Mouse (Mus musculus): Measurements from ENCODE around the gene Gm2663. TPM values are rescaled to one million over a fixed set of nuclear protein-coding genes. Genes with fewer than 3 reads are reported as not detected.
"Not testable (repeated sequence)": the region's sequence is repeated elsewhere in the genome, so short reads cannot be mapped to it uniquely, and the experiment has no call there.

The Gm2663 gene
- 10 to 100 TPM in 1 of 2 experiments, not detected in 1; 36.2 TPM for total RNA-seq (2021)
- long read RNA-seq, experiment 1, result 0 reads
- long read RNA-seq, experiment 2, partial matches to known transcripts, result 0 of 3 reads
- long read RNA-seq, experiment 2, other reads (novel, unspliced or antisense), result 0 of 3 reads

DNA sequence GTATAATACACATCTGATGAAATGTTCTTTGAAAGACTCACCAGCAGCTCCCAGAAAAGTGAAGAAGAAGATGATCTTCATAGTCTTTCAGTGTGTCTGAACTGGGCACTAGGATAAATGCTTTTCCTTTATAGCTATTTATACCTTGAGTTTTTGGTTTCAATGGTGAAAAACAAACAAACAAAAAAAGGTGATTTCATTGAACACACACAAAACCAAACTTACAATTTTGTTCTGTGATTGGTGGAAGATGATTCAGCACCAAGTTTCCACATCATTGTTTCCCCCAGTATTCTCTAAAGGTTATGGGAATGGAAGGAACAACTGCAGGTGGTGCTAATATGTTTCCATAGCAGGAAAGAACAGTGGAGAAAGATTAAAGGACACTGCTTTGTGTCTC lies at the start of gene Gm2663:
Gene Gm2663 (minus strand): TSS at position 101 of the 400 bp plus-strand sequence.
- DNase-seq (ENCODE audit: low spot score in 2 of 2), result not testable (repeated sequence)

DNA sequence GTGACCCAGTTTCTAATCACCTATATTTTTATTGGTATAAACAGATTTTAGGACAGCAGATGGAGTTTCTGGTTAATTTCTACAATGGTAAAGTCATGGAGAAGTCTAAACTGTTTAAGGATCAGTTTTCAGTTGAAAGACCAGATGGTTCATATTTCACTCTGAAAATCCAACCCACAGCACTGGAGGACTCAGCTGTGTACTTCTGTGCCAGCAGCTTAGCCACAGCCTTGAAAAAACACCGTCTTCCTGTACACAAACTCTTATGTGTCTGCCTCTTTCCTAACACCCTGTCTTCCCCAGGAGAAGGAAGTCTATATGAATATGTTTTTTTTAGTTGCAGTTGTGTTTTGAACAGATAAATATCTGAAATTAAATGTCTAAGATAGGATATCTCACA lies 49.3 kb upstream of the Gm2663 start:
- DNase-seq (ENCODE audit: low spot score in 2 of 2), result no peak

DNA sequence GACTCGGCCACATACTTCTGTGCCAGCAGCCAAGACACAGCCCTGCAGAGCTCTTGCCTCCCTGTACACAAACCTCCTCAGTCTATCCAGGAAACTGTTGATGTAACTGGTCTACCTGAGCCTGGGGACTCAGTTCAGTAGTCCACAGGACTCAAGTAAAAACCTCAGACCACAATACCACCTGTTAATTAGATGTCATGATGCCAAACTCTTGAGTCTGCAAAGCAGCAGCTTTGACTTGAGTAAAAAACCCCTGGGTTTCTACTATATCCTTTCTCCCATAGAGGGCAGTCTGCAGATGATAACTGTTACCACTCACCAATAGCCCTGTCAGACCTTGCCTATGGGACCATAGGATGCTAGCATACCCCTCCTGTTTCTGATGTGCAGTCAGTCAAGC lies 48.7 kb upstream of the Gm2663 start:
- no peak for DNase-seq (ENCODE audit: low spot score in 2 of 2)

- DNase-seq (ENCODE audit: low spot score in 2 of 2), result no peak
Observed at GRCm38 (mm10) chr6:41047202-41047601, 47.9 kb upstream of the Gm2663 start.

- DNase-seq (ENCODE audit: low spot score in 2 of 2), result no peak
Observed at GRCm38 (mm10) chr6:41046553-41046952, 47.3 kb upstream of the Gm2663 start.

DNA sequence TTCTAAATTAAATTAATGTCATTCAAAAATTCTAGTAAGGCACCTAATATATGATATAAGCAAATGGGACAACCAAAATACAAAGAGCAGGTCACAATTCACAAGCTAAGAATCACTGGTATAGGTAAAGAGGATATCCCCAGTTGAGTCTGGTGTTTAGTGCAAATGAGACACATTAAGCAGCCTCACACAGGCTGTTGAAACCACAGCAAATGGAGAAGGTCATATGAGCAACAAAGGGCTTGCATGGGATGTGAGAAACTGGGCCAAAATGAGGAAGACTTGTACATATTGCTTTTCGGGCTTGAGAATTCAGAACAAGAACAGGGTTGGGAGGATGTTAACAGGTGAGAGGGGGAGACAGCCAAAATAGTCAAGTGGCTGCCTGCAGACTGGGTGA lies 45.5 kb upstream of the Gm2663 start:
- no peak for DNase-seq (ENCODE audit: low spot score in 2 of 2)

DNA sequence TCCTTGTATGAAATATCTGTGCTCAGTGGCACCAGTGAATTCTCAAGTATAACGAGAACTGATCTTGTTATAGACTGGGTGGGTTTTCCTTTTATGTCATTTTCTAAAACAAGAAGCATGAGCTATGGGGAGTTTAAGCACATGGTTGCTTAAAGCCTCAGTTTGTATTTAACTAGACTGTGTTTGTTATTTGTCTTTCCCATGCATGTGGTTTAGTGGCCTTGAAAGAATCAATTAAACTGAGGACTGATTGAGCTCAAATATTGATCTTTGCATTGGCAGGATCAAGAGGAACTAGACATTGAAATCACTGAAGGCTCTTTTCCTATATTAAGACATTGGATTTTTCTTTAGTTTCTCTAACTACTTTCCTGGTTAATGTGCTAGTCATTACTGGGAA lies 45.0 kb upstream of the Gm2663 start:
- DNase-seq (ENCODE audit: low spot score in 2 of 2), result no peak

GRCm38 (mm10) chr6:41035409-41035808 lies 36.1 kb upstream of the Gm2663 start, which contains the start of gene 2210010C04Rik:
Gene 2210010C04Rik (minus strand): TSS chr6:41035509.
- no peak for DNase-seq (ENCODE audit: low spot score in 2 of 2)

DNA sequence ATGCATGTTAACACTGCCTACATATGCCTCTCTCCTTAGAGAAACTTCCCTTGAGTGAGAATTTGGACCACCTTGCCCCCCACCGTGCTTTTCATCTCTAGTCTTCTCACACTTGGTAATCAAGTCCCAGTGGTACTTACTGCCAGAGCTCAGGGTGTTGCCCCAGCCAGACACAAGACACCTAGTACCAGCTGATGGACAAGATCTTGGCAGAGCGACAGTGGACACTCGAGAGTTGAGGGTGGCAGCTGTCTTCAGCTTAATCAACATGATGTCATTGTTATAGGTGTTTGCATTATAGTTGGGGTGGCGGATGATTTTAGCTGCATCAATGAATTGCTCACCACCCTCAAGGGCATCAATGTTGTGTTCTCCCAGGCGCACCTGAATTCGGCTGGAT lies 33.5 kb upstream of the Gm2663 start:
- DNase-seq (ENCODE audit: low spot score in 2 of 2), result no peak

DNA sequence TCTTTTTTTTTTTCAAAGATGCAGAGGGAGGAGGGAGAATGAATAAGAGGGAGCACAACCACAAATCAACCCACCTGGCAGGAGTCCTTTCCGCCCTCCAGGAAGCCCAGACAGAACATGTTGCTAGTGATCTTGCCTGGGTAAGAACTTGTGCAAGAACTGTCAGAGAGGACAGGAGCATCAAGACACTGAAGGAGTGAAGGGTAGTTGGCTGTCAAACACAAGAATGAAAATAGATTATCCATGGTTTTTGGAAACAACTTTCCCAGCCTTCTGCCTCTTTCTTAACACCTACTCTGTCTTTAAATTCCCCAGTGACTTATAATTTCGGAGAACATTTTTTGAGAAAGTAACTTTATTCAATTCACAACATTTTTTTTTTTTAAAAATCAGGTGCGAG lies 33.0 kb upstream of the Gm2663 start:
- DNase-seq (ENCODE audit: low spot score in 2 of 2), result no peak

- no peak for DNase-seq (ENCODE audit: low spot score in 2 of 2)
Observed at GRCm38 (mm10) chr6:41030821-41031220, 31.5 kb upstream of the Gm2663 start.

- no peak for DNase-seq (ENCODE audit: low spot score in 2 of 2)
Observed at GRCm38 (mm10) chr6:41027053-41027452, 27.8 kb upstream of the Gm2663 start.

DNA sequence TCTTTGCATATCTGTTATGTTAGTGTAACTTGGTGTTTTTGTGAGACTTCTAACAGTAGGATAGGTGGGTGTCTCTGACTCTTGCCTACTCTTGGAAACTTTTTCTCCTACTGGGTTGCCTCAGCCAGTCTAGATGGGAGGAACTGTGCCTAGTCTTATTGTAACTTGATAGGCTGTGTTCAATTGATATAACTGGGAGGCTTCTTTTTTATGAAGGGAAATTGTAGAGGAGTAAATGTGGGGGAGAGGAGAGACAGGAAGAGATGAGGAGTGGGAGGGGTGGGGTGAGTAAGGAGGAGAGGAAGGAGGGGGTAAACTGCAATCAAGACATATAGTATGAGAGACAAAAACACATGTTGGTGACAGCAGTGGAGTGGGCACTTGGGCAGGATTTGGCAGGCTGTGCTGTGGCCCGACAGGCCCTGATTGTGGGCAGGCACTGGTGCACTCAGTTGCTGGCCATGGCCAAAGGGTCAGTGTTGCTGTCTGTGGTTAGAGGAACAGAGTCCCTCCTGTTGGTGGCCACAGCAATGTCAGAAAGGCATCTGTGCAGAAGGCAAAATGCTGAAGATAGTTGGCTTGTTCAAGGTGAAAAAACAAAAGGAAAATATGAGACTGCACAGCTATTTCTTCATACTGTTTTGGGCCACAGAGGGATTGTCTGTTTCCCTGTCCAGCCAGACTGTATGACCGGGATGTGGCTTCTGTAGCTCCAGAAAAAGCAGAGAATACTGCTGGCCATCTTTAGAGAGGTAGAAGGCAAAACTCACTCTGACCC lies 26.8 kb upstream of the Gm2663 start:
- no peak for DNase-seq (ENCODE audit: low spot score in 2 of 2)

GRCm38 (mm10) chr6:41019140-41019539 lies 19.9 kb upstream of the Gm2663 start:
- no peak for DNase-seq (ENCODE audit: low spot score in 2 of 2)

DNA sequence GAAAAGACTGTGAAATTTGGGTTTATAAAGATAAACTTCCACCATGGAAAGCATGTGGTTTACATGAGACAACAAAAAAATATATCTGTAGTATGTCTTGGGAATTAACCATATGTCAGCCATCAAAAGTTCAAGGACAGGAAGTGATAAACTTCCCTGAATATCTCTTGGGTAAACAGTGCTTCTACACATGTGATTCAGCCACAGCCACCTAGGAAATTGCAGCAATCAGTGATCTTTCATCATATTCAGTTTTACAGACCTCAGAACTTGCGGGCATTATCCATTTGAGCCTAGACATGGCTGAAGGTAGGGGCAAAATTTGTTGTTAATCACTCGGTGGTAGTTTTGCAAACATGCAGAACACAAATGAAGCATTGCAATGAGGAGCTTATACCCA lies 19.4 kb upstream of the Gm2663 start:
- no peak for DNase-seq (ENCODE audit: low spot score in 2 of 2)

- no peak for DNase-seq (ENCODE audit: low spot score in 2 of 2)
Observed at GRCm38 (mm10) chr6:41015065-41015464, 15.8 kb upstream of the Gm2663 start.

GRCm38 (mm10) chr6:40964454-40964853 lies 34.8 kb downstream of the Gm2663 start, which contains the start of gene 1810009J06Rik:
Gene 1810009J06Rik (plus strand): TSS chr6:40964754.
- not testable (repeated sequence) for DNase-seq (ENCODE audit: low spot score in 2 of 2)

DNA sequence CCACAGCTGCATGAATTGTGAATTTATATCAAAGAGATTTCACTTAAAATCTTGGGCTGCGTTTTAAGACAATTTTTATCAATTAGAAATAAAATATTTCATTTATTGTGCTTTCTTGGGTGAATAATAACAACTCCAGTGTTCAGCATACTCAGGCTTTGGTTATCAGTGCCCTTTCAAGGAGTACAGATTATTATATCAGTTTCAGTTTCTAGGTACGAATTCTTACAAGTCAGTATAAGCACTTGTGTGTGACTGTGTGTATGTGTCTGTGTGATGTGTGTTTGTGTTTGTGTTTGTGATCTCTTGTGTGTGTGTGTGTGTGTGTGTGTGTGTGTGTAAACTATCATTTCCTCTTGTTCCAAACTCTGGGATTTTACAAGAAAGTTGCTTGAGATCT lies 45.6 kb downstream of the Gm2663 start:
- DNase-seq (ENCODE audit: low spot score in 2 of 2), result no peak

DNA sequence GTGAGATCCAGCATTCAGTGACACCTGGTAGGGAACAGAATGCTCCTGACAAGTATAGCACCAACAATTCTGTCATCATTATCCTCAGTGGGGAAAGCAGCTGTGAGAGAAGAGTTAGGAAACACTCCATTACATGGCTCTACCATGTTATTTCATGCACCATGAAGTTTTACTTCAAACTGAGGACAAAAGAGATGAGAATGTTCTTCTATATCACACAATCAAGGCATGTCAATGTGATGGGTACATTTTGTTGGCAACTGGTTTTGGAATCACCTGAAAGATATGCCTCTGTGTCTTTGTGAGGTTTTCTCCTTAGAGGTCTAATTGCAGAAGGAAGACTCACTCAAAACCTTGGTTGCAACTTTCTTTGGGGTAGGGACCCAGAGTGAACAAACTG lies 47.5 kb downstream of the Gm2663 start, which contains the start of gene Gm4744:
Gene Gm4744 (minus strand): TSS at position 101 of the 400 bp plus-strand sequence.
- no peak for DNase-seq (ENCODE audit: low spot score in 2 of 2)
